Mouse (Mus musculus) frontal cortex, postnatal 36 days (tissue): ENCODE data around the gene Pdzd2.

Experiments
- DNase-seq, 2 experiments: peaks; one replicate each; pipeline ENCODE4 v3.0.0; 2022; ENCODE audit warnings: low spot score in 2 of 2

Gene Pdzd2

DNA sequence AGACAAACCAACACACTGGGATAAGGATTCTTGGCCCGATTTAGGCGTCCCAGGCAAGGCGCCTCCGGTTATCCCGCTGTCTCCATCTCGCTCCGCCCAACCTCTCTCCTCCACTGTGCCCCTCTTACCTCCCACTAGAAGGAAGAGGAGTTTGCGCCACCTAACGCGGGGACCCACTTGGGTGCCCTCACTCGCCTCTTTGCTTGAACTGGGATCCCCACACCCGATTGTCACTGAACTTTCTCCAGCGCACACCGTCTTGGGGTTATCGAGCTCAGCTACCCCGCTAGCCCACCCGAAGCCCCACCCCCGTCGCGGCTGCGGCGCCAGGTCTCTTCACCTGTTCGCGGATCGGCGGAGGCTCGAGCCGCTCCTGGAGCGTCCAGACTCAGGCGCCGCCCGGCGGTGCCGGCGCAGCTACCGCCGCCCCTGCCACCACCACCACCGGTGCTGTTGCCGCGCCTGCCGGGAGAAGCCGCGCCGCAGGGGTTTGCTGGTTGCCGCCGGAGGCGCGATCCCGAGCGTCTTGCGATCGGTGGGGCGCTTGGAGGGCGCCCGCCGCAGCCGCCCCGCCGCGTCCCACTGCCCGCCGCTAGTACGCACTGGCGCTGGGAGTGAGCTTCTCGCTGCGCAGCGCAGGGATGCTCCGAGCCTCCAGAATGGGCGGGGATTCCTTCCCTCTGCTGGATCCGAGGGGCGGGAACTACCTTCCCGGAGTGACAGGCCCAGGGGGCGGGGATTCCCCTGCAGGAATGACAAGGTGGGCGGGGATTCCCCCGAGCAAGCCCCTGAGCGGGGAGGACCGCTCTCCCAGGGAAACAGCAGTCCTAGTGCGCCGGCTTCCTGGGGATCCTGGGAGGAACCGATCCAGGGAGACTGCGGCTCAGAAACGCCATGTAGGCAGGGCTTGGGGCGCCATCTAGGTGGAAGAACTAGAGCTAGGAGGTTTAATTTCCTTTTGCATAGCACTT is at the start of gene Pdzd2:
Gene Pdzd2 (minus strand): TSS at position 648 of the 971 bp plus-strand sequence.
- DNase-seq, result peak; percentile 98 to 99

DNA sequence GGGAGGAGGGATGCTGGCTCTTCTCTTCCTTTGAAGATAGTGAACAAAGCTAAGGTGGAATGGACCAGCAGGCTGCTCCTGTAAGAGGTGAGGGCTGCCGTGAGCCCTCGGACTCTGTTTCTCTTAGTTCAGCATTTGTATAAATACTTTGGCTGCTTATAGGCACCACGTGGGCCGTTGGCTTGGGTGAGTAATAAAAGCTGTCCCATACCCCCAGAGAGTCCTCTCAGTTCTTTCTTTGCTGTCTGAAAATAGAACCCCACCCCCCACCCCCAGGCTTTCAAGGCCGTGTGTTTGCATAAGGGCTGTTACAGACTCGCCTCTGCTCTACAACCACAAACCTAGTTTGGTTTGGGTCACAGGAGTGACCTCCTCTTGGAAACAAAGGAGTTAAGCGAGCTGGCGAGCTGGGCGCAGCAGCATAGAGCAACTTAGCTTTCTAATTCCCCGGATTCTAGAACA is 49.7 kb upstream of the Pdzd2 start:
- DNase-seq, result no peak

DNA sequence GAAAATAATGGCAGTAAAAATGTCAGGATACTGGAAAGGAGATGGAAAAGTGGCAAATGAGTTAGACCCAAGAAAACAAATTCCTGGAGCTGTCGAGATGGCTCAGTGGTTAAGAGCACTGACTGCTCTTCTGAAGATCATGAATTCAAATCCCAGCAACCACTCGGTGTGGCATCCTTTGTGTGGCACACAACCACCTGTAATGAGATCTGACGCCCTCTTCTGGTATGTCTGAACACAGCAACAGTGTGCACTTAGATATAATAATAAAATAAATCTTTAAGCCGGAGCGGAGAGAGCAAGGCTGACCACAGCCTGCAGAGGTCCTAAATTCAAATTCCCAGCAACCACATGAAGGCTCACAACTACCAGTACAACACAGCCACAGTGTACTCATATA is 48.8 kb upstream of the Pdzd2 start:
- no peak for DNase-seq

DNA sequence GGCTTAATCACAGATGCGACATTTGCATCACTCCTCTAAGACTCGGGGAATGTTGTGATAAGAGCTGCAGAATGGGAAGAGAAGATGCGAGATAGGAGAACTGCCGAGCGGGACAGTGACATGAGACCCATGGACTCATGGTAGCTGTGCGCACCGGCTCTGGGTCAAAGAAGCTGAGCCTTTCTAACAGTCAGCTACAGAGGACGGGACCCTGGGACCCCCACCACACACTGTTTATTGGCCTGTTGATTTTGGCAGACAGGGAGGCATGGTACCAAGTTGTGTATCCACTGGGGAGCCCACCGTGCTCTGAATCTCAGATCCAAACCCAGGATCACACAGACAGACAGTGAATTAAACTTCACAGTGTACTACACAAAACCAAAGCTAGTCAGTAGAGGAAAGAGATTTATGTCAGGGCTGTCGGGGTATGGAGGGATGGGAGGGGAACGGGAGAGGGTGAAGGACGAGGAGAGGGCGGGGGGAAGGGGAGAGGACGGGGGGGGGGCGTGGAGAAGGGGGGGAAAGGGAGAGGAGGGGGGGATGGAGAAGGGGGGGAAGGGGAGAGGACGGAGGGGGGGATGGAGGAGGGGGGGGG is 42.1 kb upstream of the Pdzd2 start:
- no peak for DNase-seq

DNA sequence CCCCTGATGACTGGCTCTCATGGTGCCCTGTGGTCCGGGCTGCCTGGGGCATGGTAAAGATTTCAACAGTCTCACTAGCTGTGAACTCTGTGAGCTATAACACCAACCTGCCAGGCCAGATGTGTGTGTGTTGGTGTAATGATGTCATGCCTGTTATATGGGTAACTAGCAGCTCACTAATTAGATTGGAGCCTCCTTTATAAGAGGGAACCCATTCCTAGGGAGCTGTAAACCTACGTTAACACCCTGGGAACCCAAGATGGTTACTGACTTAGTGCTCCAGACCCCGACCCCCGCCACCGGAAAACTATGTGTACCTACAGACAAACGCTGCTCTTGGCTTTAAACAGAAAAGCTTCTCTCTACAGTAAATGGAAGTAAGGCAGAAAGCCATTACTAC is 41.6 kb upstream of the Pdzd2 start:
- no peak for DNase-seq

DNA sequence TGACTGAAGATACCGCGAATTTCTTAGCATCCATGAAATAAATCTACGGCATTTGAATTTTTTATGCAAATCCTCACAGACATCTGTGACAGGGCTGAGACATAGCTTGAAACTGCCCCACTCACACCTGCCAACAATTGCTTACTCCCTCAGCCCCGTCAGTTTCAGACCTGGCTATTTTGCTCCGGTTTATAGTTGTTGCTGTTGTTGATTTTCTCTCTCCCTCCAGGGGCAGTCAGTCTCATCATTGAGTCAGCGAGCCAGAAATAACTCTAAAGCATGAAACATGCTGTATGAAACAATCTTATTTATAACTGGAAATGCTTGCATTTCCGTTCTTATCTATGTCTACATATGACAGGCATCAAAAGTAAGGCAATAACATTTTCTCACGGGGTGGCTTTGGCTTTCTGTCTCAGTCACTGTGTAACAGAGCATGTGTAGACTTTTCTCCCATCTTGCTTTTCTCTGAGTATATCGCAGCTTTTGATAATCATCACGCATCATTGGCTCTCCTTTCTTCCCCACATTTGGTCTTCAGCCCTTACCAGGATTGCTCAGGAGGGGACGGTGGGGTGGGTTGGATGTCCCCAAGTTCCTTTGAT is 34.5 kb upstream of the Pdzd2 start:
- DNase-seq, result no peak

DNA sequence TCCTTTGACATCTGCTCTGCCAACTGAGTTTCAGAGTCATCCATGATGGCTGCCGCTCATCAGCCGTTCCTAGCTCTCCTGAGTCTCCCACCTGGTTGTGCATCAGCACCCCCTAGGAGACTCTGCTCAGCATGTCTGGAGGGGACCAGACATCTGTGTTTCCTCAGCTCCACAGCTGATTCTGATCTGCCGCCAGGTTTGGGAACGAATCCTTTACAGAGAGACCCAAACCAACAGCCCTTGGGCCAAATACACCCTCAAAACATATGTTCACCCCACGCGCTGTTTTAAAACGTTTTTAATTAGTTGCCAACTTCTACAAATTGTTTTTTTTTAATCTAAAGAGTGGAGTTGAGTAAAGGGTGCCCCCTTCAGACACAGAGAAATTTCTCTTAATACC is 31.2 kb upstream of the Pdzd2 start:
- peak; percentile 26 to 52 for DNase-seq

DNA sequence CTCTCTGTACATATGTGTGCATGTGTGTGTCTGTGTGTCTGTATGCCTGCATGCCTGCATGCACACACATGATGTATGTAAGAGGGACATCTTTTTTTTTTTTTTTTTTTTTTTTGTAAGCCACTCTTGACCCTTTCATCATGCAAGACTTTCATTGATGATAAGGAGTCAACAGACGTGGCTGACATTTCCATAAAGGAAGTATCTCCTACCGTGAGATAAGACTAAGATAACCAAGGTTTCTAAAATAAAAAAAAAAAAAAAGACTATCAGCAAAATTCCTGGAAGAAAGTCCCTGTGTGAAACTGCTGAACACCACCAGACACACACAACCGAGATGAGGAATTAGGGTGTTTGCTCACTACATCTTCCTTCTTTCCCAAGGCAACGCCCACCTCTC is 27.1 kb upstream of the Pdzd2 start:
- no peak for DNase-seq

DNA sequence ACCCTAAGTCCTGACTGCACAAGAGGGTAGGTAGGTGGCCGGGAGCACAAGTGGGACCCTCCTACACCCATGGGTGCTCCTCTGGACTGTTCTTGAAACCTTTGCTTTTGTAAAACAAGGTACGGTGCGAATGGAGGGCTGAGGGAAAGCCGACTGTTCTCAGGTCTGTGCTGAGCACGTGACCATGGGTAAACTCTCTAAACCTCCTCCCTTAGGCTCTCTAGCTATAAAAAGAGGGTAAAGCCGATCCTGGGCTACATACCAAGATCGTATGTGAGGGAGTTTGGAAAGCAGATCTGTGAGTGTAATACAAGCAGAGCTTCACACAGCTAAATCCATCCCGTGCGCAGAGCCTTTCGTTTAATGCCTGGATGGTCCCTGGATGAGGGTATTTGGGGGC is 23.4 kb upstream of the Pdzd2 start:
- peak in 1 of 2 experiments; percentile 15 for DNase-seq

DNA sequence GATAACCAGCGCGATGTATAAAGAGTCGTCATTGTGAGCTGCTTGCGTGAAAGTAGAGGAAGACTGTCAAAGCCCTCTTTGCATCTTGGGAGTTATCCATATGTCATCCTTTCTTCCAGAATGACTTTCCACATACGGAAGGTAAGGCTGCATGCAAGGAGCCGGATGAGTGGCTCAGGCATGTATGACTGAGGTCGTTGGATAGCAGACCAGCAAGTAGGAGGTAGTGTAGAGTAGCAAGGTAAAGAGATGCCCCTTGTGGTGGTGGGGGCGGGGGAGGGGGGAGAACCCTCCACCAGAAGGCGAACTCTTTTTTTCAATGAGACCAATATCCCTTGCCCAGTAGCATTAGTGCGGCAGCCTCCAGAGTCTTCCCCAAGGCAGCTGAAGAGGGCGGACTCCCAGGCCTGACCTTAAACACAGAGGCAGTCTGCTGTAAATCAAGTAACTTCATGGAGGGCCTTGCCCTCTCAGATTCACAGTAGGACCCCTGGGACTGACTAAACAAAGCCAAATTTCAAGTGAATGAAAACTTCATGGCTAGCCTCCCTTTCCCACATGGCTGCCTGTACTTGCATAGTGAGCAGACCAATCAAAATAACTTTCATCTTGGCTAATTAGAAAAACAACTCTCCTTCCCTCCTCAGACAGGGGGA is 22.7 kb upstream of the Pdzd2 start:
- DNase-seq, result no peak

DNA sequence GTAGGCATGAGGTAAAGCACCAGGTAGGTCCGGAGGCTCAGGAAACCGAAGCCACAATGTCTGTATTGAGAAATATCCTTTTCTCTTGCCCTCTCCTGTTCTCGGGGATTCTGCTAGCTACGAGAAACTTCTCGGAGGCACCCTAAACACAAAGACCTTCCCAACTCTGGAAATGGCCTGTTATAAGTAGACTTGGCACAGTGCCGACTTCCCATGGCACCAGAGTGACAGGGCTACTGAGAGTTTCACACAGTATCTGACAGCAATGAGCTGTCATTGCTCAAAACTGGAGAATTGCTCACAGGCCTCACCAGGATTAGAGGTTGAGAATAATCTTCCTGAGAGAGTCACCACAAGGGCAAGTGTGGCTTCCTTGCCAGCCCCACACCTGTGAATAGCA is 21.0 kb upstream of the Pdzd2 start:
- no peak for DNase-seq

DNA sequence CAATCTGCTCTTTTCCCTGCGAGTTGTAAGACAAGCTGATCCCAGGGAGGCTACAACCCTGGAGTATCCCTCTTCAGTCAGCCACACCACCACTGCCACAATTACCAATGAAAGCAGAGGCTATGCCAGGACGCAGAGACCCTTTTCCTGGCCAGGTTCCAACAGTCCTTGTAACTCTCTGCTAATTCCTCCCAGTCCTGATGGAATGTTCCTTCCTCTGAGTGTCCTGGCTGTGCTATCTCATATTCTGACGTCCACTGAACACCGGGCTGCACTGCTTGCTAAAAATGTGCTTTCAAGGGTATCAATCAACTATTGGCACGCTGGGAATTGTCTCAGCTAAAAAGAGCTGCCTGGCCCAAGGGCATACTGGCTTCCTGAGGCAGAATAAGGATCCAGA is 18.7 kb upstream of the Pdzd2 start:
- no peak for DNase-seq

DNA sequence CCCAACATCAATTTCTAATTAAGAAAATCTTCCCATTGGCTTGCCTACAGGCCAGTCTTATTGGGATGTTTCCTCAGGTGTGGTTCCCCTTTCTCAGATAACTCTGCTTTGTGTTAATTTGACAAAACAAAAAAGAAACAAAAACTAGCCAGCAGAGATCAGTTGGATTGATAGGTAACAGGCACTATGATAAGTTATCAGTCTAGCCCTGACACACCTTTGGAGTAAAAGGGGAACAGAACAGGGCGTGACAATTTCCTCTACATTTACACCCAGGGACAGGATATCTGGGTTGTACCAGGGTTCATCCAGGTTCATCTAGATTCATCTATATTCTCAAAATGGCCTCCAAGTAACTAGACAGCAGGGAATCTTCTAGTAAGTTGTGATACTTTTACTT is 18.0 kb upstream of the Pdzd2 start:
- DNase-seq, result no peak

DNA sequence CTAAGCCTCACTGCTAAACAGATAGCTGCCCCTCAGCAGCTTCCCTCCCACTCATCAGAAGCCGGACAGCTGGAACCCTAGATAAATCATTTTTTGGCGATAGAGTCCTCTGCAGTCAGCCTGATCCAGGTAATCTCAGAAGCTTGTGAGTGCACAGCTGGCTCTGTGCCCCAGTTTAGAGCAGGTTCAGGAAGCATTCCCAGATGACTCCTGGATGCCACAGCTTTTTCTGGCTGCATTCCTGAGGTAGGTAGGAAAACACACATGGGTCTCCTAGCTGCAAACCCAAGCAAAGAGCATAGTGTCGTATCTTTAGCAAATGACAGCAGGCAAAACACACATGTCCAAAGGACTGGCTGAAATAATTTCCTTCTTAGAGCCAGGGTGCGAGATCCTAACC is 13.5 kb upstream of the Pdzd2 start:
- no peak for DNase-seq

DNA sequence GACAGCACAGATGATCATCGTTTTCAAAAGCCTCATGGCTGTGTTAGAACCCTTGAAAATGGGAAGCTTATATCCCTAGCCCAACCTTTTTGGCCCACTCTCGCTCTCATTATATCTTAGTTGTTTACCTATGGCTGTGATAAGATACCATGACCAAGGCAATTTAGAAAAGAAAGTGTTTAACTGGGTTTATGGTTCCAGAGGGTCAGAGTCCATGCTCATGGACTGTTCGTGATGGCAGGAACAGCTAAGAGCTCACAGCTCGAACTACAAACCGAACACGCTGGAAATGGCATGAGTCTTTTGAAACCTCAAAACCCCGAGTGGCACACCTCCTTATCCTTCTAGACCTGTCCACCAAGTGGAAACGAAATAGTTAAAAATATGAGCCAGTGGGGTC is 11.2 kb upstream of the Pdzd2 start:
- DNase-seq, result no peak

DNA sequence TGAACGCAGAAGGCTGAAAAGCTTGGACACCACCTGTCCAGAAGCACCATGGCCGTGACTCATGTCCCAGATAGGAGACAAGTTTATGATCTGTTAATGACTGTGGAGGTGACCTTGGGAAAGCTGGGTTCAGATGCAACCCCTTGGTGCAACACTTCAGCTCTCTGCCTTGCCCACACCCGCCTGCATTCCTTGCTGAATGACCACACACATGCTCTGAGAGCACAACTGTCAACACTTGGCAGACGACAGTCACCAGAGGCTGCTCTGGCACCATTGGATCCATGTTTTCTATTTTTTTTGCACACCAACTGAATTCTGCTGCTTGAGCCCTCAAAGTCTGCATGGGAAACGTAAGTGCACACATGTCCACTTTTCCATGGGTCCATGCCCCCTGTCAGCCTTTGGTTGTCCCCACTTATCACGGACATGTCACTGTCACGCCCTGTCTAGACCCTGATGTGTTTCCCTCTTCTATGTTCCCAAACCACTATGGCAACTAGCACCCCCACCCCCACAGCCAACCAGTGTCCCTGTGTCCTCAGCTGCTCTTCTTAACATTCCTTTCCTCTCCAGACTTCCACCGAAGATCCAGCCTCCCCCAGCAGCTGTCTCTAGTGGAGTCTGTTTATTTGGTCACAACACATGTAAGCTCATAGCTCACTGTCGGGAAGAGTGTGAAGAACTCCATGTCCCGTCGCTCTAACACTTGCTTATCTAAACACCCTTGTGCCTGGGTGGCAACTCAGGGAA is 10.0 kb upstream of the Pdzd2 start:
- no peak for DNase-seq

DNA sequence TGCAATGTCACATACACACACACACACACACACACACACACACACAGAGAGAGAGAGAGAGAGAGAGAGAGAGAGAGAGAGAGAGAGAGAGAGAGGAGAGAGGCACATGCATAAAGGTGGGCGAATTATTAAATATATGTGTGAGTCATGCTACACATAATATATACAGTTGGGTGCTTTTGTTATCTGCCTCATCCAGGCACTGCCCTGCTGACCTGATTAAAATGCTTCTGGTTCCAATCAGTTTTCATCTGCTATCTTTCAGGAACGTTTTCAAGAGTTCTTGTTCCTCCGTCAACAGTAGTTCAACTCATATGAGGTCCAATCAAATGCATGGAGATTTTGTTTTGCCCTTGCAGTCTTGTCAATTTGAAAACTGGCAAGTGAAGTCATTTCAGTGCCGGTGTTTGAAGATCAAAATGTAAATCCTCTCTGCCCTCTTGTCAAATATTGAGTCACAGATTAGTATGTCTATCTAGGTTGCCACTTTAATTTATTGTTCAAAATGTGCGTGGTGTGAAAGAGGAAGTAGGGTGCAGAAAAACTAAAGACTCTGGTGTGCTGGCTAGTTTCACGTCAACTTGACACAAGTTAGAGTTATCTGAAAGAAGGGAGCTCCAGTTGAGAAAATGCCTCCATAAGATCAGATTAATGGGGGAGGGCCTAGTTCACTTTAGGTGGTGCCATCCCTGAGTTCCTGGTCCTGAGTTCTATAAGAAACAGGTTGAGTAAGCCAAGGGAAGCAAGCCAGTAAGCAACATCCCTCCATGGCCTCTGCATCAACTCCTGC is 2.6 kb upstream of the Pdzd2 start:
- DNase-seq, result no peak

DNA sequence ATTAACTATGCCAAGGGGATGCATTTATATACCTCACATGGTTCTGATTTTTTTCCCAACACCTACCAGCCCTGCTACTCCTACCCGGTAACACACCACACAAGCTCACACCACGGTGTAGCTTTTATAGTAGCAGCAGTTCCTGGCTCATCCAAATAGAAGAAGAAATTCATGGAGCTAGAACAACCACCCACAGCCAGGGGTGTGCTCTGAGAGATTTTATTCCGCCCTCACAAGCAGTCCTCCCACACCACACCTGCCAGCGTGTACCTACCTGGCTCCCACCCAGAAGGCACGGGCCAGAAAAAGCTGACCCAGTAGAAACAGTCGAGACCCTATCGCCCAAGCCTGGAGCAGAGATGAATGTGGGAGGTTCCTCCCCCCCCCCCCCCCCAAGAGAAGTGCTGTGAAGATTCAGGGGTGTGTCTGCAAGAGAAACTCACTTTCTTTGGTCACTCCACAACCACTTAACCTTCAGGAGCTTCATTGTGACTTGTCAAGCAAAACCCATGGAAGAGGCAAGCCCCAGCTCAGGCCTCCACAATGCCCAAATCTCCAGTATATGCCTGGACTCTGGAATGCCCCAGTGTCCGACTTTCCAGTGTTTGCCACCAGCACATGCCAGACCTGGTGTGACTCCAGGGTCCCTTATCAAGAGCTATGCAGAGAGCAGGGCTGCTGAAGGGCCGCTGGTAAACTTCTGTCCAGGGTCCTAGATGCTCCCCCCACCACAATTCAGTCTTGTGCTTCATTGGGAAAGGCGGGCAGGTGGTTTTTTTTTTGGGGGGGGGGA is 1.2 kb downstream of the Pdzd2 start:
- DNase-seq, result peak; percentile 51 to 69

DNA sequence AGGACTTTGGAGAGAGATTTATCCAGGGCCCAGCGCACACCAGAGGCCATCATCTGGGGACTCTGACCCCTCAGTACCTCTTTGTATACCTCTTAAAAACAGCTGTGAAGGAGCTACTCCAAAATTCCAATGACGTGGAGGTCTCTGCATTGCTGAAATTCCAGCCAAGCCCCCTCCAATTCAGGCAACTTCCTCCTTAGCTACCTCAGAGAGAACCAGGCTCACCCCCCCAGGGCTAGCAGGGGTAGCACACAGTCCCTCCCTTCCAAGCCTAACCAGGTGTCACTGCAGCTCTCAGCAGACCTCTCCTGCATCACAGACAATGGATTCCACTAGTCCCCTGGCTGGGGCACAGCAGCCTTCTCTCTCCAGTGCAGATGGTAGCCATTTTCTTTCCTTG is 4.5 kb downstream of the Pdzd2 start:
- DNase-seq, result no peak

DNA sequence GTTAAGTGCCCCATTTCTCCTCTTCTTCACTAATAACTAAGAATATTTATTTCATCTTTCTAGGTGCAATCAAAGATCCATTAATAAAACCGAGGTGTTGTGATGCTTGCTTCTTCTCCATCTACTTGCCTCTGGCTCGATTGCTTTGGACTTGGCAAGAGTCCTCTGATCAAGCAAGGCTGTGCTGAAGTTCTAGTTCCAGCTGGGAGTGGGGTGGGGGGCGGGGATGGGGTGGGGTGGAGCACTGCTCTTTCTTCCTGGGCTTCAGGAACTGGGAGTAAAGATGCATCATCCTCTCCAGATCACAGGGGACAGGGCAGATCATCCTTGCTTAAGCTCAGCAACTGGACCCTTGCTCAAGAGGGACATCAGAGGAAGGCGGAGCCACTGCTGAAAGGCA is 5.5 kb downstream of the Pdzd2 start:
- no peak for DNase-seq
